Mouse (Mus musculus) olfactory bulb, adult 2 months (tissue): Measurements from ENCODE around the gene Lmf1.

Source experiments
- CTCF ChIP-seq: fragments of 200-500 bp; IDR thresholded peaks from 2 replicates; pipeline ENCODE4 v1.5.1; 2012; ENCODE audit warnings: low read depth, mild to moderate bottlenecking, low read length, moderate library complexity; ENCODE audit not compliant: insufficient read depth
- POLR2A ChIP-seq: fragments of 200-500 bp; IDR thresholded peaks from 2 replicates; pipeline ENCODE4 v1.6.1; 2012; ENCODE audit warnings: mild to moderate bottlenecking, low read depth, low read length, moderate library complexity; ENCODE audit not compliant: insufficient read depth

DNA sequence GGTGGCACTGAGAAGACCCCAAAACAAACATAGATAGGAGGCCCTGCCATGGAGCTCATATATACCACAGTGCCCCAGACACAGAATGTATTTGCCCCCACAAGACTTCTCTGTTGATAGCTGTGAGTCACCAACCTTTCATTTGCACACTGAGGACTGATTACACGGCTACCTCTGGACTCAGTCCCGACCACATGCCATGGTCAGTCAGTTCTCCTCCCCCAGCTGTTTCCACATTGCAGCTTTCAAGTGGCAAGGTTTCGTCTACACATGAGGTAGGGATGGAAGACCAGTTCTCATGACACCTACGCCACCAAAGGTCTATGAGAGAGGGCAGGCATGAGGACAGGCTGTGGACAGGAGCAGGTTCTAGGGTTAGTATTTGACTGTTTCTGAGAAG is 132.3 kb downstream of the Lmf1 start:
- no peak for TF ChIP-seq CTCF
- TF ChIP-seq POLR2A, result no peak
